Mouse (Mus musculus): ENCODE data around the gene Helz2.
"Not testable (repeated sequence)": the region's sequence is repeated elsewhere in the genome, so short reads cannot be mapped to it uniquely, and the experiment has no call there.

Gene Helz2

GRCm38 (mm10) chr2:181196628-181197300, 45.1 kb downstream of the Helz2 start:
- no peak for DNase-seq (ENCODE audit: low read depth, low spot score)

DNA sequence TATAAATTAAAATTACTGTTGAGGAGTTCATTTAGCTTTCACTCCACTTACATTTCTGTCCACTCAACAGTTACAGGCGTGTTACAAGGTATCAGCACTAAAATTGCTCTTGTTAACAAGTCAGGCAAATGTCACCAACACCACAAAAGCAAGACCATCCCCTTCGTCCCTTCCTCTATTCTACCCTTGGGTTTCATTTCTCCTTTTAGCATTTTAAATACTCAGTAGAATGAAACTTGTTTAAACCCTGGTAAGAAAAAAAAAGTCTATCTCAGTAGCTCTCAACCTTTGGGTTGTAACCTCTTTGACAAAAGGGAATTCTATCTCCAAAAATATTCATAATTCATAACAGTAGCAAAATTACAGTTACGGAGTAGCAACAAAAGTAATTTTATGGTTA, 48.8 kb downstream of the Helz2 start:
- no peak for DNase-seq (ENCODE audit: low read depth, low spot score)

DNA sequence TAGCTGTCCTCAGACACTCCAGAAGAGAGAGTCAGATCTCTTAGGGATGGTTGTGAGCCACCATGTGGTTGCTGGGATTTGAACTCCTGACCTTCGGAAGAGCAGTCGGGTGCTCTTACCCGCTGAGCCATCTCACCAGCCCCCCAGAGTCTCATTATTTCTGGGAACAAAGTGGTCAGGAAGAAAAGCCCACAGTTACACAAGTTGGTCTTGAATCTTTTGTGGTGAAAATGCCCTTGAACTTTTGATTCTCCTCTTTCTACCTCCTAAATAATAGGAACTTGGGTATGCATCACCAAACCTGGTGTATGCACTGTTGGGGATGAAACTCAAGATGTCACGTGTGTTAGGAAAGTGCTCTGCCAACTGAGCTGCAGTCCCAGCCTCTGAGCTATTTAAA, 49.9 kb downstream of the Helz2 start:
- DNase-seq (ENCODE audit: low read depth, low spot score): no peak

DNA sequence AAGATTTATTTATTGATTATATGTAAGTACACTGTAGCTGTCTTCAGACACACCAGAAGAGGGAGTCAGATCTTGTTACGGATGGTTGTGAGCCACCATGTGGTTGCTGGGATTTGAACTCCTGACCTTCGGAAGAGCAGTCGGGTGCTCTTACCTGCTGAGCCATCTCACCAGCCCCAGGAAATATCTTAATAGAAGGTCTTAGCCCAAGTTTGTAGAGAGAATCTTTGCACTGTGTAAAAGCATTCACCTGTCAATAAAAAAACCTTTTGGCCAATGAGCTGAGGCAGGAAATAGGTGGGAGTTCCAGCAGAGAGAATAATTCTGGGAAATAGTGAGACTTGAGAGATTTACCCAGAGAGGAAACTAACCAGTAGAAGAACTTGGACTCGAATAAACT, 50.4 kb downstream of the Helz2 start:
- not testable (repeated sequence) for DNase-seq (ENCODE audit: low read depth, low spot score)

- DNase-seq (ENCODE audit: low read depth, low spot score): no peak
These were observed 52.5 kb downstream of the Helz2 start for GRCm38 (mm10) chr2:181189321-181189720.

DNA sequence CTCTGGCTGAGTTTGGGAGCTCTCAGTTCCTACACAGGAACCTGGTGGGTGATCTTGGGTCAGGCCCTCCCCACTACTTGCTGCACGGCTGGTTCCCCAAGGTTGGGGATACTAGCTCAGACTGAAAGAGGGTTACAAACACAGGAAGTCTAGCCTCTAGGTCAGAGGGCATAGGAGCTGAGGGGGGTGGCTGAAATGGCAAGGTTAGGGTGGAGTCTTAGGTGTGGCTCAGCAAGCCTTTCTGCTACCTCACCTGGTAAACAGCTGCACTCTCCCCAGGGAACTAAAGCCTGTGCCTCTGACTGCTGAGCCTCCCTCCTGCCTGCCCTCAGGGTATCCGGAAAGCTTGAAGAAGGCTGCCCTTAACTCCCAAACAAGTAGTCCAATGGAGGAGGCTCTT, 53.1 kb downstream of the Helz2 start:
- DNase-seq (ENCODE audit: low read depth, low spot score): no peak

GRCm38 (mm10) chr2:181187121-181188000, 54.5 kb downstream of the Helz2 start, which contains the start of gene Ppdpf:
Gene Ppdpf (plus strand): TSS chr2:181187247.
- peak; percentile 83 for DNase-seq (ENCODE audit: low read depth, low spot score)

DNA sequence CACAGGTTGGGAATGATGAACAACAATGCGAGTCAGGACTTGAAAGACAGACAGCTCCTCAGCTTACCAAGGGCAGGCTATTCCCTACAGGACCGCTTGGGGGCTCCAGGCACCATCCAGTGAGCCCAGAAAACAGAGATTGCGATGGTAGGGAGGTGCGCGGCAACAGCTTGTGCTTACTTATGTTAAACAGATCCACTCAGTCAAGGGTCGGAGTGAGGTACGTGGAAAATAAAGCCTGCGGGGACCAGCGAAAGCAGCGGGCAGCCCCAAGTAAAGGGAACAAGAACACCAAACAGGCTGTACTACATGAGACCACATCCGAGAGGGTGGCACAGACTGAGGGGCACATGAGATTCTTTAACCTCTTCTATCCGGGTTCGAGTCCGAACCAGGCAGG, 55.2 kb downstream of the Helz2 start:
- peak; percentile 81 for DNase-seq (ENCODE audit: low read depth, low spot score)

- no peak for DNase-seq (ENCODE audit: low read depth, low spot score)
These were observed 60.9 kb downstream of the Helz2 start for GRCm38 (mm10) chr2:181180898-181181297.

DNA sequence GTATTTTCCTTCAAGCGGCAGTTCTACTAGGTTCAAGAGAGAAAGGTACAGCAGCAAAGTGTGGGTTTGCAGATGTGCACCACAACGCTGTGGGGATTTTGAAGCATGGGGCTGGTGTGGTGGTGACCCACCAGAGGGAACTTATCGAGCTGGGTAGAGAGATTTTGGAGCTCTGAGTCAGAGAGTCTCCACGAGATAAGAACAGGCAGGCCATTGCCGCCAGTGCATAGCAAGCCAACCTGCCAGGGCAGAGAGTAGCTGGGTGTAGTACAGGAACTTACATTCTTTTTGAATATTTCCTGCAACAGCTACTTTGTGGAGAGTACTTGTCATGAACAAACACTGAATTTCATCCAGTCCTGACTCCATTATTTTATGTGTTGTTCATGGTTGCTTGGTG, 63.4 kb downstream of the Helz2 start:
- DNase-seq (ENCODE audit: low read depth, low spot score): no peak

- DNase-seq (ENCODE audit: low read depth, low spot score): no peak
These were observed 63.8 kb downstream of the Helz2 start for GRCm38 (mm10) chr2:181178015-181178414.

All from embryo, embryonic 11.5 days (tissue).